Mouse (Mus musculus) CD4-positive, CD25-positive, alpha-beta regulatory T cell, adult 2 months (primary cell): ENCODE measurements around the gene Gorasp1.

Source experiments
- DNase-seq: peaks from one replicate; pipeline ENCODE4 v3.0.0-alpha.2; 2012; ENCODE audit warnings: low read depth, low spot score

Gene Gorasp1

DNA sequence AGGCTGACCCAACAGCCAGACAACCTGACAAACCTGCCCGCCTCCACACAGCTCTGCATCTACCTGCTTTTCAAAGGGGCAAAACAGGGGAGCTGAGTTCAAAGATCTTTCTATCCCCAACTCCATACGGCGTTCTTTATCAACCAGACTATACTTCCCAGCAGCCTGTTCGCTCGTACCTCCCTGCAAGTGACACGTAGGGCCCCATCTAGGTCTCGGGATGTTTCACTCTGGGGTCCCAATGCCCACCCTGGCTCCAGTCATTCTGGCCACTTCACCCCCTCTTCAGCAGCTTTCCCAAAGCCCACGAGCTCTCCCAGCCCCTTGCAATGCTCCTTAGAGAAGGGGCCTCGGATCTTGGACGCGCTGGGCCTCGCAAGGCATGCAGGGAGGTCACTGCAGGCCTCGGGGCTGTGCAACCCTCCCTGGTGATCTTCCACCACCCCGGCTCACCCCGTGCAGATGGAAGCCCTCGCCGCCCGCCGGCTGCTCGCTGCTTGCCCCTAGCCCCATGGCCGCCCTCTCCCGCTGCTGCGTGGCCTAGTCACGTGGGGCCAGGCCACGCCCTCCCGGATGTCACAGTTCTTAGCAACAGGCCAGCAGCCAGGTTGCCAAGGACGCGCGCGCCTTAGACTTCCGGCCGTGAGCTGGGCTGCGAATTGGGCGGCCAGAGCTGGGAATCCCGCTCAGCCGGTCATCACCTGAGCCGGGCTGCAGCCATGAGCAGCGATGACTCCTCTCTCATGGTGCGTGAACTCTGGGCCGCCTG, at the start of gene Gorasp1, which contains the start of gene Ttc21a:
Gene Gorasp1, minus strand, starts transcription at position 561 of the 769 bp plus-strand sequence.
Gene Ttc21a, plus strand, starts transcription at position 602 of the 769 bp plus-strand sequence.
- peak; percentile 97 for DNase-seq

DNA sequence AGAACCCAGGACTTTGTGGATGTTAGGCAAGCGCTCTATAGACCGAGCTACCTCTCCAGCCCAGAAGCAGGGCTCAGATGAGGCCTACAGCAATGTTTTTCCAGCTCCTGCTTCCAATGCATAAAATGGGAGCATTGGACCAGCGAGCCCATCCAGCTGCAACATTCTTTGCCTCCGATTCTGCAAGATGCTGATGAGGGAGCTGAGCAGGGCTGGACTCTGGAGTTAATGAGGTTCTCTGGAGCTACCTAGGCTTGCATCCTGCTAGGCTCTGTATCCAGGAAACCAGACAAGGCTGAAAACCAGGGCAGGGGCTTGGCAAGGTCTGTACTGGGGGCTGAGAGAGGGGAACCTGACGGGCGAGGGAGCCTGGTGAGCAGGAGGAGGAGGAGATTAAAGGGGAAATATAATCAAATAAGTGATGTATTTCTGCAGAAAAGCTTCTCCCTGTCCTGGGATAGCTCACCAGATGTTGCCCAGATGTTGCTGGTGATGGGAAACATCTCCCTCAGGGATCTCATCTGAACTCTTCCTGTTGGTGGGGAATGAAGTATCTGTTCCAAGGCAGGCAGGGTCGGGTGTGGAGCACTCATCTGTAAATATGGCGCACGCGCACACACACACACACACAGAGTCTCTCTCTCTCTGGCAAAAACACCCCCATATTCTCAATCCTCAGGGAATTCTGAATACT, 48.7 kb upstream of the Gorasp1 start:
- no peak for DNase-seq

- peak; percentile 60 for DNase-seq
These were observed 47.2 kb upstream of the Gorasp1 start, which contains the start of gene Csrnp1 for GRCm38 (mm10) chr9:119984536-119985011. Gene Csrnp1 (minus strand): TSS chr9:119984658.

DNA sequence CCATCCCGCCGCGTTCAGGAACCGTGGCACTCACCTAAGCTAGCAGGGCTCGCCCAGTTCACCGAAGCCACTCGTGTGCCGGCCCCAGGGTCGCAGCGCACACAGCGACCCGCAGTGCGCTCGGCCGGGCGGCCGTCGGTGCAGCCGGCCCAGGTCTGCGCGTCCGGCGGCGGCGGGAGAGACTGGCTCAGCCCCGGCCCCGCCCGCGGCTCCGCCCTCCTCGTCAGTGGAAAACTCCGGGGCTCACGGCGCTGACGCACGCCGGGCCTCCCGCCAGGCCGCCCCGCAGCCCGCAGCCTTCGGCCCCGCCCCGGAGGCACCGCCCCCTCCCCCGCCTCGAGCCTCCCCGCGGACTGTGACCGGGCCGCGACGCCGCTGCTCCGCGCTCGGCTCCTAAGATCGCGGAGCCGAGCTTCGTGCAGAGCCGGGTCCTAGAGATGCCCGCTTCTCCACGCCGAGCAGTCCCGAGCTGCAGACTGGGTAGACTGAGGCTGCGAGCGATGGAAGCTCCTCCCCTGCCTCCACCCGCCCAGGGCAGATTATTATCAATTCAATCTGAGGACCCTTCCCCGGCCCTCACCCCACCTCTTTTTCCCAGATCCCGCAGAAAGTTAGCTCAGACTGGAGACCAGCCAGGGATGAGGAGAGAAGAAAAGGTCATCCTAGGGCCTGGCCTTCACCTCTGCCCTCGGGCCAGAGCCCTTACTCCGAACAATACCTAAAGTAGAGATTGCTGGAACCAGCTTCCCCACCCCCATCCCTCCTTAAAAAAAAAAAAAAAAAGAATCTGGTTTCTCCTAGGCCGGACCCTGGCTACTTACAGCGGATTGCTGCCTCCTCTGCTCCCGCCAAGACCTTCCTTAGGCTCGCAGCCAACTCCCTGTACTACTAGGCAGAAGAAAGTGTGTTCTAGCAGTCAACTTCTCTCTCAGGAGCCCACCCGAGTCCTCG, 46.5 kb upstream of the Gorasp1 start:
- DNase-seq = peak; percentile 95

DNA sequence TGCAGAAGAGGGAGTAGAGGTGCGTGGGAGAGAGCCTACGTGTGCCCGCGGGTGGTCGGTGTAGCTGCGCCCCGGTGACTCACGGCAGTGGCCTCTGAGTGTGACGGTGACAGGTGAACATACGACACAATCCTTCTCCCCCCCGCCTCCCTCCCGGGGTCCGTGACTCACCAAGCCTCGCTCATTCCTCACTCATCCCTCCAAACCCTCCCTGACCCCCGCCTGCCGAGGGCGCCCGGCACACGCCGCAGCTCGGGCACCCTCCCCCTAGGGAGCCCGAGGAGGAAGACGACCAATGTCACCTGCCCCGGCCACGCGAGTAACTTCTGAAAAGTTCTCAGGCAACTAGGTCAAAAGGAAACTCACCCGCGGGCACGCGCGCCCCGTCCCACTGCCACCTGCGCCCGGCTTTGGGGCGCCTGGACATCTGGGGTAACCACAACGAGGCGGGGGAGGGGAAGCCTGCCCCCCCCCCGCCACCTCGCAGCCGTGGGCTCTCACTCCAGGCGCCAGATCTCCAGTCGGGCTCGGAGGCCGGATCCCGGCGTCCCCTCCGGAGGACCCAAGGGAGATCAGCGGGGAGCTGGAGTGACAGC, 45.7 kb upstream of the Gorasp1 start:
- peak; percentile 88 for DNase-seq

- peak; percentile 93 for DNase-seq
These were observed 45.0 kb upstream of the Gorasp1 start for GRCm38 (mm10) chr9:119982241-119982811.

DNA sequence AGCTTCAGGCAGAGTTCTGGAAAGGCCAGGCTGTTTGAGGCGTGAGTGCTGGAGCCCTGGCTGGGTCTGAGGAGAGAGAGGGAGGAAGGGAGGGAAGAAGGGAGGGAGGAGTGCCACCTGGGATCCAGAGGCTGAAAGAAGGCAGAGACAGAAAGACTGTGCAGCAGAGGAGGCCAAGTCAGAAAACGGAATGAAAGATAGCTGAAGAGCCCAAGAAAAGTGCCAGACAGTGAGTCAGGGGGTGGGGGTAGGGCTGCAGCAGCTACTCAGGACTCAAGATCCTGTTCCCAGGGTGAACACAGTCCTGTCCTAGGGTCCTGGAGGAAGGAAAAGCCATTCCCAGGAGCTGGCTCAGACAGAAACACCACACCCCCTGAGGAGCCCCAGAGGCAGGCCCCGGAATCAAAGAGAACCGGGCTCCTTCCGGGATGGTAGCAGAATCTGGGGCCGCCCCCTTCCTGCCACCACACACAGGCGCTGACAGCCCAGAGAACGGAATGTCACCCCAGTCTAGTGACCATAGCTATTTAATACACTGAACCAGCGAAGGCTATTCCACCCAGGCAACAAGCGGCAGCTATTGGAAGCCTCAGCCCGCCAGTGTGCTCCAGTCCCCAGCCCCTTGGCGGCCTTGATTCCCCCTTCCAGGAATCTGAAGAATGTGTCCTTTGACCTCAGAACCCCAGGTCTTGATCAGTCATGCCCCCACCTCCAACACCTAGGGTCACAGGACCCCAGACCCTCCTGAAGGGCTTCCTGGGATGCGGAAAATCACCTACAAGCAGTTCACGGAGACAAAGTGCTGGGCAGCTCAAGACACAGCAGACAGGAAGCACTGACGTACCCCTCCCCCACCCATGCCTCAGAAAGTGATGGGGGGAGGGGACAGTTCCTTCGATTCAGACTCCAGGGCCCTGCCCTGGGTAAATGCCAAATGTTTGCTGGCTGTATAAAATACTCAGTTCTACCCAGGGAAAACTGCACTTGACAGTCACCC, 44.1 kb upstream of the Gorasp1 start:
- peak; percentile 92 for DNase-seq

DNA sequence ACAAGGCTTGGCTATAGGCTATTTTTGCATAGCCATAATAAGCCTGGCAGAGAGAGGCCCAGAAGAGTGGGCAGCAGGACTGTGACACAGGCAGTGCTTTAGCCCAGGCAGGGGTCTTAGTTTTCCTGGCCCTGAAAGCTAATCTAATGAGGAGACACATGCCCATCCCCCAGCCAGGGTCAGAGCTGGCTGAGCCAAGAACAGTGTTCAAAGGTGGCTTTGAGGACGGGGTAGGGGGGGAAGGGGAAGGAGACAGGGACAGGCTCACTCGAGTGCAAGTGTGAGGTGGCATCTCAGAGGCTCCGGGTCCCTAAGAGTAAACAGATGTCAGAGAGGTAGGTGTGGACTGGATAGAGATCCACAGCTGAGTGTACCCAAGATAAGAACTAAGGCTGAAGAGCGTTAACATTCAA, 43.4 kb upstream of the Gorasp1 start:
- peak; percentile 50 for DNase-seq

- peak; percentile 35 for DNase-seq
These were observed 42.4 kb upstream of the Gorasp1 start for GRCm38 (mm10) chr9:119979749-119980148.

- peak; percentile 35 for DNase-seq
These were observed 41.6 kb upstream of the Gorasp1 start for GRCm38 (mm10) chr9:119978811-119979441.

DNA sequence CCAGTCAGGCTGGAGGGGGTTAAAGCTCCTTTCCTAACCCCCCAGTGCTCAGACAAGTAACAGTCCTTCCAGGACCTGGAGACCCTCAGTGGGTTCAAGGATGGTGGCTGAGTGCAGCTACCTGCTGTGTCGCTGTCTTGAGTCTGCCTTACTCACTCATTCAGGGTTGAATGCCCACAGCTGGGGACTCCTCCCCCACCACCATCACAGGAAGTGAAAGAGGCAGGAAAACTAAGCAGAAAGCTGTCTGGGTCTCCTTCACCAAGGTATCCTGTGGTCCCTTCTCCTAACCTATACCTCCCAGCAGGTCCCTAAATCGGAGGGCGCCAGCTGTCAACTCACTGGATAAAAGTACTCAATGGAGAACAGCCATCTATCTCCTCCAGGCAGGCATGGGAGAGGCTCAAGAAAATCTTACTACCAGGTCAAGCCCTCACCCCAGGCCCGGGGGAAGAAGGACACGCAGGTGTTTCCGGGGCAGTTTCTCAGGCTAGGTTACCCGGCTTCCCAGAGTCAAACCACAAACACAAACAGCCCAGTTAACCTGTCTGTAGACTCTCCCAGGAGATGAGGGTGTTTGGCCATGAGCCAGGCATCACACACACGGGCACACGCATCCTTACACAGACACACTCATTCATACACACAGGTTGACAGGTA, 40.9 kb upstream of the Gorasp1 start:
- peak; percentile 74 for DNase-seq

DNA sequence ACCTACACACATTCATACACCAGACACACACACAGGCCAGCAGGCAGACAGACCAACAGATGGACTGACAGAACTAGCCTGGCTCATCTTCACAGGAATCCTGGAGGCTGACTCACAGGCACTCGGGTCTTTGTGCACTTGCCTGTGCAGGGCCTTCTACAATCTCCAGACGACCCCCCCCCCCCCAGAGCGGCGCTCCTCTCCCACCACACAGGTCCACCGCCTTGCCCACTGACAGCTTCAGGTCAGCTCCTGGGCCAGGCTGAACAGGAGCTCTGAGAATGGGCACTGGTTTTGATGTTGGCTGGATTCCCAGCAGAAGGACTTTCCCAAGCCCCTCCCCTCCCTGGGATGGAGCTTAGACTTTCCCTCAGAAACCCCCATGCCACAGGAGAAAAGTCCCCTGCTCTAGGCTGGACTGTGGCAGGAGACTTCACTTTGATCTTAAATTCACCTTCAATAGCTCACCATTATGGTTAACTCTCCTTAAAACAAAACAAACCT, 40.2 kb upstream of the Gorasp1 start:
- peak; percentile 43 for DNase-seq

DNA sequence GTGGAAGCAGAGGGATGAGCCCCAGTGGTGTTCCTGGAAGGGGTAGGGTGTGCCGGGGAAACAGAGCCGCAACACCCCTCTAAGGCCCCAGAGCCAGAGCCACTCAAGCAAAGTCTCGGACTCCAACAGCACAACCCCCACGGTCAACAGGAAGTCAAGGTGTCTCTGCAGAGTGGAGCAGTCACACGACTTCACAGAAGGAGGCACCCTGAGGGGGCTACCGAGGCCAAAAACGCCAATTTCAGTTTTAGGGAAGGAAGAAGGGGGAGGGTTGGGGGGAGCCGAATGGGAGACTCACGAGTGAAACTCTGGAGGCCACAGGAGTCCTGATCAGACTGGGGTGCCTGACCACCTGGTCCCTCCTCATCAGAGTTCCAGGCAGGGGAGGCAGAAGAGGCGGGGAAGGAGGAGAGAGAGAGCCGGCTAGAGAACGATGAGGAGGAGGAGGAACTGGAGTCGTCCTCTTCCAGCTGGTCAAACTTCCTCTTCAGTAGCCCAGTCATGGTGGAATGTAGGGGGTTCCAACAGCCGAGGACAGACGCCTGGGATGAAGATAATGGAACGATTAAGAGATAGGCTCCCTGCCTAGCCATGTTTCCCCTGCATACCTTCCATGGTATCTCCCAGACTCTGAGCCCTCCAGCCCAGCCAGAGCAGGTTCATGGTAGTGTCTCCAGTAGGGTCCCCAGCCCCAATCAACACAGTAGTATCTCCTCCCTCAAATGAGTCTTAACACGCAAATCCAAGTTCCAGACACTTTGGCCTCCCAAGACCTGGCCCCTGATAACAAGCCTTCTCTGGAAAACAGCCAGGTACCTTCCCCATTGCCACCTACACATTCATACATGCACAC, 39.6 kb upstream of the Gorasp1 start:
- DNase-seq = peak; percentile 56

DNA sequence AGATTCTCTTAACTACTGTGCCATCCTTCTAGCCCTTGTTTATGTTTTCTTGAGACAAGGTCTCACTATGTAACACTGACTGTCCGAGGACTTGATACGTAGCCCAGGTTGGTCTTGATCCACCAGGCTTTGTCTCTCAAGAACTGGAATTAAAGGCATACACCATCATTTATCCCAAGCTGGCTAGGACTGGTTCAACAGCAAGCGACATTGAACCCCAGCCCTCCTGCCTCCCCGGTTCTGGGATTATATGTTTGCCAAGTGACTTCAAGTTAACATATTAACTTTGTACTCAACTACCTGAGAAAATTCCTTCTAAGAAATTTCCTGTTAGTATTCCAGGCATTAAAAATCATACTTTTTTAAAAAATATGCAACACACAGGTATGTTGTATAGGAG, 37.9 kb upstream of the Gorasp1 start:
- no peak for DNase-seq

GRCm38 (mm10) chr9:119974609-119975008, 37.2 kb upstream of the Gorasp1 start:
- DNase-seq = peak; percentile 58

DNA sequence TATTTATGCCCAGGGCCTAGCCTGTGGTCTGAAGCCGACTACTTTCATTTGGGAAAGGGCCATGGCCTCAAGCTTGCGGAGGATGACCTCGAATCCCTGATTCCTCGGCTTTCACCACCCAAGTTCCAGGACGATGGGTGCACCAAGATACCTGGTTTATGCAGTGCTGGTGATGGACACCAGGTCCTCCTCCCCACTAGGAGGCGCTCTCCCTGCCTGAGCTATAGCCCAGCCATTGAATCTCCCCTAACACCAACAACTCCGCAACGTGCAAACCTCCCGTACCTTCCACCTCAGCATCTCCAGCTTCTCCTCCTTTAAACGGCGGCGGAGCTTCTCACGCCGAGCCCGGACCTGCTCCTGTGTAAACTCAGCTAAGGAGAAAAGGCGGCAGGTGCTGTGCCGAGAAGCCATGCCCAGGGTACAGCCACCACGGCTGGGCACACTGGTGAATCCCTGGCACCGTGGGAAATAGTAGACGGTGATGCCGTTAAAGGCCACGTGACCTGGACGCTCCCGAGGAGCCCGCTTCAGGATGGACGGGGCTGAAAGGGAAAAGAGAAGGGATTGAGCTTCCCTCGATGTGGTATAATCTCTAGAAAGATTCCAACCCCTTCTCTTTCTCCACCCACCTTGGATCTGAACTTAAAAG, 36.6 kb upstream of the Gorasp1 start:
- peak; percentile 78 for DNase-seq

- DNase-seq = no peak
These were observed 35.9 kb upstream of the Gorasp1 start for GRCm38 (mm10) chr9:119973281-119973680.
